Mouse (Mus musculus): ENCODE measurements around the gene Gm17019. TPM values are rescaled to one million over a fixed set of nuclear protein-coding genes. Genes with fewer than 3 reads are reported as not detected.
"Not testable (repeated sequence)": the region's sequence is repeated elsewhere in the genome, so short reads cannot be mapped to it uniquely, and the experiment has no call there.

The Gm17019 gene
- not detected for total RNA-seq (2021)

DNA sequence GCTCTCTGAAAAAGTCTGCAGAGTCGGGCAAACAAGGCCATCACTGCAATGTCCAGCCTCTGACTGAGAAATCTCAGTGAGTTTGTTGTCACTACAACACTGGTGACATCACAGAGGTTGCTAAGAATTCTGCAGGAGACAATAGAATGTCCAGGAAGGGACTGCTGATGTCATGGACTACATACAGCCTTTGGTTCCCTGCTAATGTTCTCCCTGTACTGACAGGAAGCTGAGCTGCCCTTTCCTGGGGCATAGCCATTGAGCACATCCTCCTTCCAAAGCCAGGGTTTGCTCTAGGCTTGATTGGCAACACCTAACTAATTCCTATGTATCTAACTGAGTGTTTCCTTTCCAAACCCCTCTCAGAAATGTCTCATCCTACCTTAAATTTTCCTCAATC, at the start of gene Gm17019:
TSS of gene Gm17019 (minus strand) at position 101 of the 400 bp plus-strand sequence.
- intact Hi-C loops (cut with DNase I); DNase-seq (ENCODE audit: low spot score in 2 of 2): not testable (repeated sequence)

DNA sequence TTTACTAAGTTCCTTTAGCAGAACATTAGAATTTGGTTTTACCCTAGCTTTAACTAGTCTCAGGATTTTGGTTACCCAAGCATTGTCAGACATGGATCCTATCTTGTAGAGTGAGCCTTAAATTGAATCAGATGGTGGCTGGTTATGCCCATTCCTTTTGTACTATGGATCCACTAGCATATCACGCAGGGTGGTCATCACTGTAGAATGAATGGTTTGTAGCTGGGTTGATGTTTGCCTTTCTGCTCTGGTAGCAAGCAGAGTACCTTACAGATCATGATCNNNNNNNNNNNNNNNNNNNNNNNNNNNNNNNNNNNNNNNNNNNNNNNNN, 29.6 kb upstream of the Gm17019 start:
- intact Hi-C loops (cut with DNase I) = not testable (repeated sequence)

DNA sequence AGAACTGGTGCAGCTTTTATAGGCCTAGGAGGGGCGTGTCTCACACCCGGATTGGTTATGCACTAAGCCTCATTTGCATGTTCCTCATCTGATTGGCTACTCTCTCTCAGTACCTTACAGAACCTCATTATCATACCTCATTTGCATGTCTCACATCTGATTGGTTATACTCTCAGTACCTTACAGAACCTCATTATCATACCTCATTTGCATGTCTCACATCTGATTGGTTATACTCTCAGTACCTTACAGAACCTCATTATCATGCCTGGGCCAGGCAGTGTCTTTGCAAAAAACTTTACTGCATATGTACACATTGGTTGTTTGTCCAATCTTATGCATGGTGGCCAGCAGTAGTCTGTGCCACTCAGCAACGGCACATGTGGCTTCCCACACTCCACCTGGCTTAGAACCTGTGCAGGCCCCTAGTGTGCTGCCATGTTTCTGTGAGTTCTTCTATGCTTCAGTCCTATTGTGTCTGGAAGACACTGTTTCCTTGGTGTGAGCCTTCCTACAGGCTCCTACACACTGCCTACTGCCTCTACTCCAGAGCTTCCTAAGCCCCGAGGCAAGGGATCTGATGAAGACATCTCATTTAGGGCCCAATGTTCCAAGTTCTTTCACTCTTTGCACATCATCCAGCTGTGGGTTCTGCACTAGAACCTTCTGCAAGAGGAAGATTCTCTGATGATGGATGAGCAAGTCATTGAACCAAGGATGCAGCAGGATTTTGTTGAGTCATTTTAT, 29.0 kb upstream of the Gm17019 start:
- DNase-seq (ENCODE audit: low spot score in 2 of 2); intact Hi-C loops (cut with DNase I): not testable (repeated sequence)

More for the DNA sequence above, 29.6 kb upstream of the Gm17019 start:
- DNase-seq (ENCODE audit: low spot score in 2 of 2) = not testable (repeated sequence)

DNA sequence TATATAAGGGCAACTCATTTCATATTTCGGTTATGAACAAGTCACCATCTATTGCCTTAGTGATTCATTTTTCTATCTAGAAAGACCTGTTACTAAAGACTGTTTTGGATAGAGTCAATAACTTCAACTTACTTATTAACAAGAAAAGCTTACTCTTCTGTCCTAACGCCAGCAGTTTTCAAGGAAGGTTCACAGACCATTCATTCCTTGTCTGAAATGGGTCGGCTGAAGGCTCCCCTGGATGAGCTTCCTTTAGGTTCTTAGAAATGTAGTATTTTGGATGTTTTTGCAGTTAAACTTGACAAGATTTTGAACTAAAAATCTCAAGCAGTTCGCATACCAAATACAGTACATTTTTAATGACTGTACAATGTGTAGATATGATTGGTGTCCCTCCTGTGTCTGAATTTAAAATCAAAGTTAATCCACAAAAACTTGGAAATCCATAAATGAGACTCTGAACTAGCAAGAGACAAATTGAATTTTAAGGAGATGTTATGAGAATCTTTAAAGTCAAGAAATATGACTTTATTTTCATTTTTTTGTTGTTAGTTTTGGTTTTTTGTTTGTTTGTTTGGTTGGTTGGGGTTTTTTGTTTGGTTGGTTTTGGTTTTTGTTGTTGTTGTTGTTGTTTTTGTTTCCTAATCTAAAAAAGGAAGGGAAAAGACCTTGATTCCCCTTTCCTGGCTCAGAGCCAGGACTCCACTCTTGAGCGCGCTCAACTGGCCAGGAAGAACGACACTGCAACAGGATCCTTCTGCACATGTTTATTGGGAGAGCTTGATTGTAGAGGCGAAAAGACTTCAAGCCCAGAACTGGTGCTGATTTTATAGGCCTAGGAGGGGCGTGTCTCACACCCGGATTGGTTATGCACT, 21.6 kb upstream of the Gm17019 start:
- DNase-seq (ENCODE audit: low spot score in 2 of 2); intact Hi-C loops (cut with DNase I): not testable (repeated sequence)

DNA sequence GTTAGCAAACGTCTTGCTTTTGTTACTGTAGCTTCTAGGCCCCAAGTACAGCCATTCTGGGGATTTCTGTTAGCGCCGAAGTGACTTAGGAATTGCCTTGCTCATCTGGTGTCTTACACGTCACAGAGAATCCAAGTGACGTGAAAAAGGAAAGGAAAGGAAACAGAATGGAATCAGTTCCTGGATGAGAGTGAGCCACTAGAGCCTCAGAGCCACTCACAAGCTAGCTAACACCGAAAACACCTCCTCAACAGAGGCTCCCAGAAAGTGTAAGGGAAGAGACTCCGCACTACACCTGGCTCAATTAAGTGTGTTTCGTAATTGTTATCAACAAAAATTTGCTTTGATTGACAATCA, 20.8 kb upstream of the Gm17019 start:
- intact Hi-C loops (cut with DNase I); DNase-seq (ENCODE audit: low spot score in 2 of 2): not testable (repeated sequence)

DNA sequence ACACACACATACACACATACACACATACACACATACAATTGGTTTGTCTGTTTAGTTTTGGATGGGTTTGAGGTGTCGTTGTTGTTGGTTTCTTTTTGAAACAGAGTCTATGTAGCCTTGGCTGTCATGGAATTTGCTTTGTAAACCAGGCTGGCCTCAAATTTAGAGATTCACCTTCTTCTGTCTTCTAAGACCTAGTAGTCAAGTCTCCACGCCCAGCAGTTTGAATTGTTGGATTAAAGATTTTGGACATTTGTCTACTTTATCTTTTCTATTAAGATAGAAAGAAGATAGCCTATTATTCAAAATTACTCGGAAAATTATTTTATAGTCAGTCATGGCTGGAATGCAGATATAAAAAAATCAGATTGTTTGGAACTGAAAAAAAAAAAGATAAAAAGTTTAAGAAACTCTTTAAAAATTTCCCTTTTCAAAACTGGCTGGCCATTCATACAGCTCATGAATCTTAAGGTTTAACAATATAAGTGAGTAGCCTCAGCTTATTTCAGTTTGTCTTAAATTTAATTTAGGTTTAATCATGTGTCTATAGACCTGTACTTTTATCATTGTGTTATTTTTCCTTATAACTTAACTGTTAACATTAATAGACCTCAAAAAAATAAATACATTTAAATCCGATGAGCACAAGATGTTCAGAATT, 20.3 kb upstream of the Gm17019 start:
- intact Hi-C loops (cut with DNase I) = not testable (repeated sequence)

DNA sequence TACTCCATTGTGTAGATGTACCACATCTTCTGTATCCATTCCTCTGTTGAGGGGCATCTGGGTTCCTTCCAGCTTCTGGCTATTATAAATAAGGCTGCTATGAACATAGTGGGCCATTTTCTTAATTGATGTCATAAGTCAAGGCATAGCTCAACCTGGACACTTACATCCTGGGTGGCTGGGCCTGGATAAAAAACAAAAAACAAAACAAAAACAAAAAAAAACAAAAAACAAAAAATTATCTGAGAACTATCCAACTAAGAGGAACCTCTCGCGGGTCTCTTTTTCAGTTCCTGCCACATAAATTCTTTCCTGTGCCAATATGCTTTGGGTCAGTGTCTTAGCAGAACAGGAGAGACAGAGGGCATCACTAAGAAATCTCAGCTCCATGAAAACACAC, 18.0 kb upstream of the Gm17019 start:
- intact Hi-C loops (cut with DNase I); DNase-seq (ENCODE audit: low spot score in 2 of 2): not testable (repeated sequence)

More for the DNA sequence above, 20.3 kb upstream of the Gm17019 start:
- DNase-seq (ENCODE audit: low spot score in 2 of 2) = not testable (repeated sequence)

DNA sequence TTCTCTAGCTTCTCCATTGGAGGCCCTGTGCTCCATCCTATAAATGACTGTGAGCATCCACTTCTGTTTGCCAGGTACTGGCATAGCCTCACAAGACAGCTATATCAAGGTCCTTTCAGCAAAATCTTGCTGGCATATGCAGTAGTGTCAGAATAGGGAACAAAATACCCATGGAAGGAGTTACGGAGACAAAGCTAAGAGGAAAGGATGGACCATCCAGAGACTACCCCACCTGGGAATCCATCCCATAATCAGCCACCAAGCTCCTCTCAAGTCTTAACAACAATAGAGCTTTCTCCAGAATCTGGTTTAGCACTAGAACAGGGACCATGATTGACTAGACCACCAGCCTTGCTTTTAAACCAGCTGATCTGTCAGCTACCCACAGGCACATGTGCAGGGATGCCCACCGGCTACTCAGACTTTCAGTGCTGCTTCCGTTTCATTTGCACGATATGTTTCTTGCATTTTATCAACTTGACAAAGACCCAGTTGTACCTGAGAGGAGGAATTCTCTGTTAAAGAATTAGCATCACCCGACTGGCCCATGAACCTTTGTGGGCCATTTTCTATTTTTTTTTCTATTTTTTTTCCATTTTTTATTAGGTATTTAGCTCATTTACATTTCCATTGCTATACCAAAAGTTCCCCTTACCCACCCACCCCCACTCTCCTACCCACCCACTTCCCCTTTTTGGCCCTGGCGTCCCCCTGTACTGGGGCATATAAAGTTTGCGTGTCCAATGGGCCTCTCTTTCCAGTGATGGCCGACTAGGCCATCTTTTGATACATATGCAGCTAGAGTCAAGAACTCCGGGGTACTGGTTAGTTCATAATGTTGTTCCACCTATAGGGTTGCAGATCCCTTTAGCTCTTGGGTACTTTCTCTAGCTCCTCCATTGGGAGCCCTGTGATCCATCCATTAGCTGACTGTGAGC, 12.3 kb upstream of the Gm17019 start:
- DNase-seq (ENCODE audit: low spot score in 2 of 2); intact Hi-C loops (cut with DNase I): not testable (repeated sequence)

DNA sequence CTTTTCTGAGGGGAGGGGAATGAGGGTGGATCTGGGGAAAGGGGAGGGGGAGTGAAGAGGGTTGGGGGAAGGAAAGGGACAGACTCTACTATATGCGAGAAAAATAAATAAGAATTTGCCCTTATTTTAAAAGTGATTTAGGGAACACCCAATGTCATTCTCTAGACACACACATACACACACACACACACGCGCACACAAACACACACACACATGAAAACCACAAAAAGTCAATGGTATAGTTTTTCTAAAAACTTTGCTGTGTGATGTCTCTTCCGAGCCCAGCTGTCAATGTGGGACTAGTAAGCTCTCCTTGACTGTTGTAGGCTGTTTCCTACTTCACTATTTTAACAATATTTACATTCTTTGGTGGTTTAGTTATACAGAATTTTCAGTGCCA, 8.0 kb upstream of the Gm17019 start:
- intact Hi-C loops (cut with DNase I); DNase-seq (ENCODE audit: low spot score in 2 of 2): not testable (repeated sequence)

DNA sequence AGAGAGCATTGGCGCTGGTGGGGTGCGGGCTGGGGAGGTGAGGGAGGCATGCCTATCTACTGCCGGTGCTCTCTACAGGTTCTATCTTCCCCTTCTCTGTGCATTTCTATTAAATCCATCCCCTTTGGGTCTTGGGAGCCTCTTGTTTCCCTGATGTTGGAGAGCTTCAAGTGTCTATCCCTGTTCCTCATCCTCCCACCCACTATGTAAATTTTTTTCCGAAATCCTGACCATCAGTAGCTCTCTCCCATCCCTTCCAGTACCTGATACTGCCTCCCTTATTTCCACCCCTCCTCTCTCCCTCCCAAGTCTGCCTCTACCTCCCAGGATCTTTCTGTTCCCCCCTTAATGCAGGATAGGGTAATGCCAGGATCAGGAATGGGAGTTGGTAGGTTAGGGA, 7.2 kb upstream of the Gm17019 start:
- intact Hi-C loops (cut with DNase I); DNase-seq (ENCODE audit: low spot score in 2 of 2): not testable (repeated sequence)

DNA sequence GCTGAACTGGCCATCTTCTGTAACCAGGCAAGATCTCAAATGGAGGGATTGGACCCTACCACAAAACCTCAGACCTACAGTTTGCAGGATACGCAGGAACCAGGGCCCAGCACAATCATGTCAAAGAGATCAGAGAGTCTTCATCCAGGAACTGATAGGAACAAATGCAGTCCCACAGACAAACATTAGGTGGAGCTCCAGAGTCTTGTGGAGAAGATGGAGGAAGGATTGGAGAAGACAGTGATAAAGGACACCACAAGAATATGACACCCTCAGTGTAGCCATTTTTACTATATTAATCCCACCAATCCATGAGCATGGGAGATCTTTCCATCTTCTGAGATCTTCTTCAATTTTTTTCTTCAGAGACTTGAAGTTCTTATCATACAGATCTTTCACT, 8.5 kb downstream of the Gm17019 start:
- intact Hi-C loops (cut with DNase I); DNase-seq (ENCODE audit: low spot score in 2 of 2): not testable (repeated sequence)

DNA sequence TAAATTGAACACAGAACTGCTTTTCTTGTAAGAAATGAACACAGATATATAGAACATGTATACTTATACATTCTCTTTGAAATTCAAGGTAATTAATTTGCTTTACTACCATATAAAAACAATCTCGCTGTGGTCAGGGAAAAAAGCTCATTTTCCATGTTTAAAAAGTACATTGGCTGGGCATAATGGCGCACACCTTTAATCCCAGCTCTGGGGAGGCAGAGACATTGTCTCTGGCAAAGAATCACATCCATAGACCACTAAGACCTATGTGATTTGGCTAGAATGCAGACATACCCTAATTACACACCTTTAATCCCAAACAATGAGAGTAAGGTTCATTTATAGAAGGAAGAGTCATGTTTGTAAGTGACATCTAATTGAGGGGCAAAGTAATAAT, 12.7 kb downstream of the Gm17019 start:
- DNase-seq (ENCODE audit: low spot score in 2 of 2); intact Hi-C loops (cut with DNase I): not testable (repeated sequence)

DNA sequence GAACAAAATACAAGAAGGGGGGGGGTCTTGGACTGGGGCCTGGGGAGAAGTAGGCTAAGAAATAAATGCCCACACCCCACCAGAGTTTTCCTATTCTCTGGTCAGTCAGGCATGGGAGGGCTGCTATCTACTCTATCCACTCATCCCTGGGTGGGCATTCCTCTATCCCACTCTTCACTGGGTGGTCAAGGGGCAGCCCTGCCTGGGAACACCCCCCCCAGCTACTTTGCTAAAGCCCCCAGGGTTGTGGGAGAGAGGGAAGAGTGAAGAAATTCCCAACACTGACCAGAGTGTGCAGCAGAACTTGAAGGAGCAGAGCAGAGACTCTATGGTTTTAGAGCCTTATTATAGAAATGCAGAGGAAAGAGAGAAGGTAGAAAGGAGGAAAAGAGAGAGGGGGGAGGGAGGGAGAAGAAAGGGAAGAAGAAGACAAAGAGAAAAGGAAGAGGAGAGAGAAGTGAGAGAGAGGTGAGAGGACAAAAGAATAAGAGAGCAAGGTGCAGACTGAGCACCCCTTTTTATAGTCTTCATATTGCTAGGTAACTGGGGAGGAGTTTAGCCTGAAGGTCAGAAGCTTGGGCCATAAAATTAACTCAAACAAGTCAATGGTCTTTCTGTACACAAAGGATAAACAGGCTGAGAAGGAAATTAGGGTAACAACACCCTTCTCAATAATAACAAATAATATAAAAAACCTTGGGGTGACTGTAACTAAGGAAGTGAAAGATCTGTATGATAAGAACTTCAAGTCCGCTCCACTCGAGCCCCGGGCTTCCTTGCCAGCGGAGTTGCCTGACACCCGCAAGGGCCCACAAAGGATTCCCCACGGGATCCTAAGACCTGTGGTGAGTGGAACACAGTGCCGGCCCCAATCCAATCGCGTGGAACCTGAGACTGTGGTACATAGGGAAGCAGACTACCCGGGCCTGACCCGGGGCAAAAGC, 21.9 kb downstream of the Gm17019 start:
- intact Hi-C loops (cut with DNase I); DNase-seq (ENCODE audit: low spot score in 2 of 2): not testable (repeated sequence)

DNA sequence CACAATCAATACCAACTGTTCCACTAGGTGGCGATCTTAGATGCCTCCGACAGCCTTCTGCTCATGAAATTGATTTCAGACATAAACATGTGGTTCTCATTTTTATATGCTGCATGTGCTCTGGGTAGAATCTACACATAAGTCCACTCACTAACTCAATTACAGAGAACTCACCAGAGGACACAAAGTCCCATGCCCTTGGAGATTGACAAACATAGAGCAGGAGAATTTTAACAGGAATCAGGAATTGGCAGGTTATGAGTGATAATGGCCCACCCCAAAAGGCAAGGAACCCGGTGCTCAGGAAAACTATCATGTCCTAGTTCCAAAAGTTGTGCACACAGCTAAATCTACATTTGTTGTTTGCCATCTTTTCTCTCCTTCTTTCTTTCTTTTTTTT, 25.9 kb downstream of the Gm17019 start:
- intact Hi-C loops (cut with DNase I) = not testable (repeated sequence)

DNA sequence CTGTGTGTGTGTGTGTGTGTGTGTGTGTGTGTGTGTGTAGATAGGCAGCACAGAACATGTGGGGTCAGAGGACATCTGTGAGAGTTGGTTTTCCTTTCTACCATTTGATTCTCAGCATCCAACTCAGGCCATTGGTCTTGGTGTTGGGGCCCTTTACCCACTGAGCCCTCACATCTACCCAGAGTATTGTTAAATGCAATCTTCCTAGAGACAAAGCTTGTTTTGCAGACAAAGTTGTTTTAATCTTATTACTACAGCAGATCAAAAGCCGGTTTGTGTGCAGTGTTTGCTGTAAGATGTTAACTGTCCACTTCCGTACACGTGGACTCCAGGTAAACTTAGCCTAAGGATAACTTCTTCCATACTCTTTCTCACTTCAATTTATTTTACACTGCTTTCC, 26.5 kb downstream of the Gm17019 start:
- DNase-seq (ENCODE audit: low spot score in 2 of 2); intact Hi-C loops (cut with DNase I): not testable (repeated sequence)

More for the DNA sequence above, 25.9 kb downstream of the Gm17019 start:
- not testable (repeated sequence) for DNase-seq (ENCODE audit: low spot score in 2 of 2)

DNA sequence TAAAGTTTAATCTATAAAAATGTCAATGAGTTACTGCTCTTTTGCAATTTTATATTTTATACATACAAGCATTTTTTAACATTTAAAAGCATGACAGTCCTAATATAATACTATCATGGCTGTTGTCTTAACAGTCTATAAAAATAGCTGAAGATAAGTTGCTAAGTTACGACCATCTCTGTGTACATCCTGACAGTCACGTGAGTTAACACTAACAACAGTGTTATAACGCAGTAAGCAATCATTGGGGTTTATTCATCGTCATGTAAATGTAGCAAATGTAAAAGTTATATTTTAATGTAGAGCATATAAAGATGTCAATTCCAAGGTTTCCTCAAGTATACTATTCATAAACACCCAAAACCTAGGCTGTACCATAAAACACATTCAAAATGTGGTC, 27.2 kb downstream of the Gm17019 start:
- intact Hi-C loops (cut with DNase I); DNase-seq (ENCODE audit: low spot score in 2 of 2): not testable (repeated sequence)

DNA sequence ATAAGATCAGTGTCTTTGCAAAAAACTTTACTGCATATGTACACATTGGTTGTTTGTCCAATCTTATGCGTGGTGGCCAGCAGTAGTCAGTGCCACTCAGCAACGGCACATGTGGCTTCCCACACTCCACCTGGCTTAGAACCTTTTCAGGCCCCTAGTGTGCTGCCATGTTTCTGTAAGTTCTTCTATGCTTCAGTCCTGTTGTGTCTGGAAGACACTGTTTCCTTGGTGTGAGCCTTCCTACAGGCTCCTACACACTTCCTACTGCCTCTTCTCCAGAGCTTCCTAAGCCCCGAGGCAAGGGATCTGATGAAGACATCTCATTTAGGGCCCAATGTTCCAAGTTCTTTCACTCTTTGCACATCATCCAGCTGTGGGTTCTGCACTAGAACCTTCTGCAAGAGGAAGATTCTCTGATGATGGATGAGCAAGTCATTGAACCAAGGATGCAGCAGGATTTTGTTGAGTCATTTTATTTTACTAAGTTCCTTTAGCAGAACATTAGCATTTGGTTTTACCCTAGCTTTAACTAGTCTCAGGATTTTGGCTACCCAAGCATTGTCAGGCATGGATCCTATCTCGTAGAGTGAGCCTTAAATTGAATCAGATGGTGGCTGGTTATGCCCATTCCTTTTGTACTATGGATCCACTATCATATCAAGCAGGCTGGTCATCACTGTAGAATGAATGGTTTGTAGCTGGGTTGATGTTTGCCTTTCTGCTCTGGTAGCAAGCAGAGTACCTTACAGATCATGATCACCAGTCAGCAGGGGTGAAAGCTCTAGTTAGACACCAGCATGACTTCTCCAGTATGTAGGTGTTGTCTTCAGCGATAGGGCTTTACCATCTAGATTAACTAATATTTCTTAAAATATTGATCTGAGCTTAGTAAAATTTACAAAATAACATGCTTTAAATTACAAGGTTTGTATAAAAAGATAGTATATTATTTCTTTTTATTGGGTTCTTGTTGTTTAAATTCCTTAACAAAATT, 27.9 kb downstream of the Gm17019 start:
- DNase-seq (ENCODE audit: low spot score in 2 of 2); intact Hi-C loops (cut with DNase I): not testable (repeated sequence)
